Mouse (Mus musculus) heart, embryonic 11.5 days (tissue): ENCODE data around the gene Otud7b. TPM values are rescaled to one million over a fixed set of nuclear protein-coding genes. Genes with fewer than 3 reads are reported as not detected.

Experiments
- ATAC-seq: fragments of 200-750 bp; cut with Nextera tagmentation; replicated peaks from 2 replicates; pipeline ENCODE4 v1.8.0; 2017; ENCODE audit warnings: moderate library complexity; ENCODE audit not compliant: insufficient number of reproducible peaks, low FRiP score, low TSS enrichment
- H3K27ac ChIP-seq: fragments of 300-500 bp; sonication (generic); 2 replicates; pipeline ENCODE4 v1.5.1; 2014; ENCODE audit warnings: mild to moderate bottlenecking, low read depth, low read length
- H3K27me3 ChIP-seq: fragments of 300-500 bp; sonication (generic); 2 replicates; pipeline ENCODE4 v1.6.1; 2014; ENCODE audit warnings: mild to moderate bottlenecking, low read length, mixed read lengths; ENCODE audit not compliant: control insufficient read depth, insufficient read depth
- H3K36me3 ChIP-seq: fragments of 300-500 bp; sonication (generic); 2 replicates; pipeline ENCODE4 v1.6.1; 2014; ENCODE audit warnings: mild to moderate bottlenecking, low read length, moderate library complexity, mixed read lengths; ENCODE audit not compliant: control insufficient read depth, insufficient read depth
- H3K4me1 ChIP-seq: fragments of 300-500 bp; sonication (generic); 2 replicates; pipeline ENCODE4 v1.6.1; 2014; ENCODE audit warnings: low read length; ENCODE audit not compliant: control insufficient read depth, insufficient read depth
- H3K4me2 ChIP-seq: fragments of 300-500 bp; sonication (generic); 2 replicates; pipeline ENCODE4 v1.6.1; 2014; ENCODE audit warnings: mild to moderate bottlenecking, moderate library complexity
- H3K4me3 ChIP-seq: fragments of 300-500 bp; sonication (generic); 2 replicates; pipeline ENCODE4 v1.5.1; 2014; ENCODE audit warnings: low read depth, low read length
- H3K9ac ChIP-seq: fragments of 300-500 bp; sonication (generic); 2 replicates; pipeline ENCODE4 v1.6.1; 2014; ENCODE audit warnings: mild to moderate bottlenecking, low read depth, low read length, moderate library complexity
- H3K9me3 ChIP-seq: fragments of 300-500 bp; sonication (generic); replicated peaks from 2 replicates; pipeline ENCODE4 v1.6.1; 2016; ENCODE audit warnings: low read length; ENCODE audit not compliant: control insufficient read depth
- WGBS: fragments of 180-500 bp; shearing (Covaris S2); extraction: QIAGEN DNeasy Blood & Tissue Kit; methylation state at CpG from one replicate; pipeline ENCODE4 v1.1.7; 2014; ENCODE audit not compliant: insufficient replicate concordance; 5-methylcytosine and 5-hydroxymethylcytosine counted together
- polyA plus RNA-seq: library from polyadenylated mRNA; unstranded; fragments of >200 nt; fragmentation: Nextera tagmentation; extraction: Ambion mirVana; gene quantifications from 2 replicates; pipeline ENCODE4 v1.2.1, GENCODE M21; 2014

Gene Otud7b
- polyA plus RNA-seq, 1 experiment from 2014 or later, result 9.3 TPM

- Histone ChIP-seq H3K4me1 (no peaks in the 10 kb centered on the region), H3K4me3 (no peak overlapping the region), H3K9me3 (no peaks in the 10 kb centered on the region), H3K27ac (no peak overlapping the region), H3K27me3 (no peaks in the 10 kb centered on the region), H3K9ac (no peak overlapping the region), H3K4me2 (no peak overlapping the region), H3K36me3 (no peaks in the 10 kb centered on the region)
- WGBS, result 41% methylated on average over 4 of the region's 4 CpGs
- no peak for ATAC-seq
These were observed 39.2 kb upstream of the Otud7b start for GRCm38 (mm10) chr3:96065147-96065546.

GRCm38 (mm10) chr3:96065754-96066375 lies 38.5 kb upstream of the Otud7b start:
- Histone ChIP-seq H3K9ac (no peak overlapping the region), H3K36me3 (no peaks in the 10 kb centered on the region), H3K4me1 (no peaks in the 10 kb centered on the region), H3K27ac (no peak overlapping the region), H3K4me3 (0 out of 2 replicates have a peak overlapping the region, but pooled peaks have one; percentile 10), H3K4me2 (peak overlapping the region; percentile 45), H3K9me3 (no peaks in the 10 kb centered on the region), H3K27me3 (no peaks in the 10 kb centered on the region)
- 36% methylated on average over 20 of the region's 20 CpGs for WGBS
- no peak for ATAC-seq

DNA sequence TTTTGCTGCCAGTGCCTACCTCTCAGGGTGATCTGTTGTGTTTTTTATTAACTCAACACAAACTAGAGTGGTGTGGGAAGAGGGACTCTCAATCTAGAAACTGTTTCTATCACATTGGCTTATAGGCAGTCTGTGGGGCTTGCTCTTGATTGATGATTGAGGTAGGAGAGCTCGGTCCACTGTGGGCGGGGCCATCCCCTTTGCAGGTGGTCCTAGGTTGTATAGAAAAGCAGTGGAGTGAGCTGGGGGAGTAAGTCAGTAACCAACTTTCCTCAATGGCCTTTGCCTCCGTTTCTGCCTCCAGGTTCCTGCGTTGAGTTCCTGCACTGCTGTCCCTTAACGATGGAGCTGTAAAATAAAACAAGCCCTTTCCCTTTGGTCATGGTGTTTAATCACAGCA lies 37.6 kb upstream of the Otud7b start:
- Histone ChIP-seq H3K27me3 (no peaks in the 10 kb centered on the region), H3K4me1 (no peaks in the 10 kb centered on the region), H3K9me3 (no peaks in the 10 kb centered on the region), H3K4me2 (no peak overlapping the region), H3K9ac (no peak overlapping the region), H3K27ac (no peak overlapping the region), H3K4me3 (no peak overlapping the region), H3K36me3 (no peaks in the 10 kb centered on the region)
- WGBS, result 83% methylated on average over 5 of the region's 5 CpGs
- ATAC-seq, result no peak

- no peak for ATAC-seq
- no peak overlapping the region for H3K27ac ChIP-seq
- H3K36me3 ChIP-seq, result no peaks in the 10 kb centered on the region
- no peaks in the 10 kb centered on the region for H3K4me1 ChIP-seq
- H3K4me3 ChIP-seq, result no peak overlapping the region
- 88% methylated on average over 6 of the region's 6 CpGs for WGBS
- H3K27me3 ChIP-seq, result no peaks in the 10 kb centered on the region
- H3K9ac ChIP-seq, result no peak overlapping the region
- H3K9me3 ChIP-seq, result no peaks in the 10 kb centered on the region
- H3K4me2 ChIP-seq, result no peak overlapping the region
These were observed 35.3 kb upstream of the Otud7b start for GRCm38 (mm10) chr3:96069046-96069445.

GRCm38 (mm10) chr3:96069542-96069941 lies 34.8 kb upstream of the Otud7b start:
- 66% methylated on average over 1 of the region's 1 CpGs for WGBS
- Histone ChIP-seq H3K9ac (no peak overlapping the region), H3K9me3 (no peaks in the 10 kb centered on the region), H3K4me1 (no peaks in the 10 kb centered on the region), H3K4me2 (no peak overlapping the region), H3K27ac (no peak overlapping the region), H3K36me3 (no peaks in the 10 kb centered on the region), H3K4me3 (no peak overlapping the region), H3K27me3 (no peaks in the 10 kb centered on the region)
- no peak for ATAC-seq

DNA sequence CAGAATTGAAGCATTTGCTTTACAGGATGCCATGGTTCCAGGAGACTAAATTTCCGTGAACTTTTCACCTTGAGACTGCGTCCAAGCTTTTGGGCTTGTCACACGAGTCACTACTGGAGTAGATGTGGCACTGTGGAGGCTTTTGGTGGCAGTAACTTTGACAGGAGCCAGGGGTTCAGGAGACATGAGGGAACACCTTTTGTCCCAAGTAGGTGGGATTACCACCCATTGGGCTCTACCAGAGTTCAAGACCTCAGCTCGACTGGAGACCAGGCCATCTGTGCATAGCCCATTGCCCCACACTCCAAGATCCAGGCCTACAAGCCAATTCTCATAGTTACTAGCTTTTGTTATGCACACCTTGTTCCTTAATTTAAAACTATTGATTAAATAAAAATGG lies 34.1 kb upstream of the Otud7b start:
- Histone ChIP-seq H3K27me3 (no peaks in the 10 kb centered on the region), H3K9ac (no peak overlapping the region), H3K4me1 (no peaks in the 10 kb centered on the region), H3K4me2 (no peak overlapping the region), H3K36me3 (no peaks in the 10 kb centered on the region), H3K27ac (no peak overlapping the region), H3K9me3 (no peaks in the 10 kb centered on the region), H3K4me3 (no peak overlapping the region)
- no peak for ATAC-seq
- 71% methylated on average over 4 of the region's 4 CpGs for WGBS

DNA sequence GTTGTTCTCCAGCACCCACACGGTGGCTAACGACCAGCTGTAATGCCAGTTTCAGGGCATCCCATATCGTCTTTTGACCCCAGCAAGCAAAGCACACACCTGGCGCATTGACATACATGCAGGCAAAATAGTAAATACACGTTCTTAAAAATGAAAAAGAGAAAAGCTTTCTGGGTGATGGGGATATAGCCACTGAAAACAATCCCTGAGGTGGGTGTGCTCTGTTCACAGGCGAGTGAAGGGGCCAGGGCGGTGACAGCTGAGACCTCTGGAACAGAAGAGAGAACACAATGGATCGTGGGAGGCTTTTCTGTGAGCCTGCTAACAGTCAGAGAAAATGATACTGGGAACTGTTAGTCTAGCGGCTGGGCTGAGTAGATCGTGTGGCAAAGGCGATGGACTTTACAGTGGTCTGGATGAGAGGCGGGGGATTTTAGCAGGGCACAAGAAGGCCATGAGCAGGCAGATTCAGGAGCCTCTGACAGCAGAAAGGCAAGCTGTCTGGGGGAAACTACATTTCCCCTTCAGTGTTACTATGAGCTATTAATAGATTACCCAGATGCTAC lies 31.3 kb upstream of the Otud7b start:
- WGBS, result 58% methylated on average over 12 of the region's 12 CpGs
- Histone ChIP-seq H3K36me3 (no peaks in the 10 kb centered on the region), H3K4me3 (no peak overlapping the region), H3K4me1 (no peaks in the 10 kb centered on the region), H3K4me2 (no peak overlapping the region), H3K27me3 (no peaks in the 10 kb centered on the region), H3K27ac (no peak overlapping the region), H3K9ac (0 out of 2 replicates have a peak overlapping the region, but pooled peaks have one; percentile 18), H3K9me3 (no peaks in the 10 kb centered on the region)
- ATAC-seq, result no peak

GRCm38 (mm10) chr3:96078066-96078465 lies 26.3 kb upstream of the Otud7b start:
- H3K9ac ChIP-seq, result no peak overlapping the region
- H3K36me3 ChIP-seq, result no peaks in the 10 kb centered on the region
- H3K27me3 ChIP-seq, result no peaks in the 10 kb centered on the region
- H3K4me2 ChIP-seq, result no peak overlapping the region
- no peaks in the 10 kb centered on the region for H3K9me3 ChIP-seq
- H3K4me3 ChIP-seq, result no peak overlapping the region
- ATAC-seq, result no peak
- H3K4me1 ChIP-seq, result no peaks in the 10 kb centered on the region
- 60% methylated on average over 6 of the region's 6 CpGs for WGBS
- no peak overlapping the region for H3K27ac ChIP-seq

GRCm38 (mm10) chr3:96078711-96079110 lies 25.6 kb upstream of the Otud7b start:
- Histone ChIP-seq H3K9me3 (no peaks in the 10 kb centered on the region), H3K4me1 (no peaks in the 10 kb centered on the region), H3K27me3 (no peaks in the 10 kb centered on the region), H3K4me3 (no peak overlapping the region), H3K4me2 (no peak overlapping the region), H3K9ac (no peak overlapping the region), H3K27ac (no peak overlapping the region), H3K36me3 (no peaks in the 10 kb centered on the region)
- 63% methylated on average over 3 of the region's 3 CpGs for WGBS
- ATAC-seq, result no peak
